Mouse (Mus musculus): Measurements from ENCODE around the gene Cox6b1. TPM values are rescaled to one million over a fixed set of nuclear protein-coding genes. Genes with fewer than 3 reads are reported as not detected.

Cox6b1 gene
- polyA plus RNA-seq, 1 experiment, result 5,485 TPM

GRCm38 (mm10) chr7:30618658-30619057 lies 7.3 kb downstream of the Cox6b1 start:
- H3K4me3 ChIP-seq (ENCODE audit: insufficient read depth, low read depth, low read length), result no peak overlapping the region
- no peaks in the 10 kb centered on the region; the same call in 1 of the 2 replicates for H3K4me1 ChIP-seq (ENCODE audit: control insufficient read depth, insufficient read depth, insufficient read length, low read length)
- no peak overlapping the region for H3K27ac ChIP-seq (replicated peaks; ENCODE audit: low read depth, low read length)

GRCm38 (mm10) chr7:30615049-30615760 lies 10.7 kb downstream of the Cox6b1 start:
- Histone ChIP-seq H3K4me3 (ENCODE audit: insufficient read depth, low read depth, low read length) (no peak overlapping the region), H3K4me1 (ENCODE audit: control insufficient read depth, insufficient read depth, insufficient read length, low read length) (no peaks in the 10 kb centered on the region), H3K27ac (replicated peaks; ENCODE audit: low read depth, low read length) (no peak overlapping the region)

- H3K4me3 ChIP-seq (ENCODE audit: insufficient read depth, low read depth, low read length), result no peak overlapping the region
- no peak overlapping the region for H3K27ac ChIP-seq (replicated peaks; ENCODE audit: low read depth, low read length)
- no peaks in the 10 kb centered on the region for H3K4me1 ChIP-seq (ENCODE audit: control insufficient read depth, insufficient read depth, insufficient read length, low read length)
Measured at GRCm38 (mm10) chr7:30614454-30614853, 11.5 kb downstream of the Cox6b1 start.

- Histone ChIP-seq H3K27ac (replicated peaks; ENCODE audit: low read depth, low read length) (no peak overlapping the region), H3K4me3 (ENCODE audit: insufficient read depth, low read depth, low read length) (no peak overlapping the region), H3K4me1 (ENCODE audit: control insufficient read depth, insufficient read depth, insufficient read length, low read length) (no peaks in the 10 kb centered on the region)
Measured at GRCm38 (mm10) chr7:30613529-30614112, 12.3 kb downstream of the Cox6b1 start.

- Histone ChIP-seq H3K27ac (replicated peaks; ENCODE audit: low read depth, low read length) (no peak within 1 kb of the TSS), H3K4me1 (ENCODE audit: control insufficient read depth, insufficient read depth, insufficient read length, low read length) (no peaks in the 10 kb centered on the region)
Measured at GRCm38 (mm10) chr7:30612654-30613402, 13.1 kb downstream of the Cox6b1 start, which contains the start of gene Upk1a. Upk1a (minus strand) TSS chr7:30612847.

GRCm38 (mm10) chr7:30610043-30610442 lies 15.9 kb downstream of the Cox6b1 start:
- Histone ChIP-seq H3K4me1 (ENCODE audit: control insufficient read depth, insufficient read depth, insufficient read length, low read length) (no peaks in the 10 kb centered on the region), H3K27ac (replicated peaks; ENCODE audit: low read depth, low read length) (no peak overlapping the region), H3K4me3 (ENCODE audit: insufficient read depth, low read depth, low read length) (no peak overlapping the region)

More at GRCm38 (mm10) chr7:30612654-30613402, 13.1 kb downstream of the Cox6b1 start, which contains the start of gene Upk1a:
- no peak within 1 kb of the TSS for H3K4me3 ChIP-seq (ENCODE audit: insufficient read depth, low read depth, low read length)

GRCm38 (mm10) chr7:30608476-30608875 lies 17.5 kb downstream of the Cox6b1 start:
- H3K4me3 ChIP-seq (ENCODE audit: insufficient read depth, low read depth, low read length), result no peak overlapping the region
- H3K4me1 ChIP-seq (ENCODE audit: control insufficient read depth, insufficient read depth, insufficient read length, low read length), result no peaks in the 10 kb centered on the region
- no peak overlapping the region for H3K27ac ChIP-seq (replicated peaks; ENCODE audit: low read depth, low read length)

GRCm38 (mm10) chr7:30607706-30608309 lies 18.1 kb downstream of the Cox6b1 start:
- Histone ChIP-seq H3K4me1 (ENCODE audit: control insufficient read depth, insufficient read depth, insufficient read length, low read length) (no peaks in the 10 kb centered on the region), H3K4me3 (ENCODE audit: insufficient read depth, low read depth, low read length) (no peak overlapping the region), H3K27ac (replicated peaks; ENCODE audit: low read depth, low read length) (no peak overlapping the region)

- no peak overlapping the region for H3K27ac ChIP-seq (replicated peaks; ENCODE audit: low read depth, low read length)
- no peak overlapping the region for H3K4me3 ChIP-seq (ENCODE audit: insufficient read depth, low read depth, low read length)
- H3K4me1 ChIP-seq (ENCODE audit: control insufficient read depth, insufficient read depth, insufficient read length, low read length), result no peaks in the 10 kb centered on the region
Measured at GRCm38 (mm10) chr7:30604944-30605343, 21.0 kb downstream of the Cox6b1 start.

- Histone ChIP-seq H3K4me3 (ENCODE audit: insufficient read depth, low read depth, low read length) (no peak overlapping the region), H3K27ac (replicated peaks; ENCODE audit: low read depth, low read length) (no peak overlapping the region), H3K4me1 (ENCODE audit: control insufficient read depth, insufficient read depth, insufficient read length, low read length) (no peaks in the 10 kb centered on the region)
Measured at GRCm38 (mm10) chr7:30604424-30604823, 21.5 kb downstream of the Cox6b1 start.

GRCm38 (mm10) chr7:30602583-30602982 lies 23.4 kb downstream of the Cox6b1 start:
- H3K4me3 ChIP-seq (ENCODE audit: insufficient read depth, low read depth, low read length), result no peak overlapping the region
- H3K4me1 ChIP-seq (ENCODE audit: control insufficient read depth, insufficient read depth, insufficient read length, low read length), result no peaks in the 10 kb centered on the region
- no peak overlapping the region for H3K27ac ChIP-seq (replicated peaks; ENCODE audit: low read depth, low read length)

- no peak overlapping the region for H3K27ac ChIP-seq (replicated peaks; ENCODE audit: low read depth, low read length)
- H3K4me3 ChIP-seq (ENCODE audit: insufficient read depth, low read depth, low read length), result no peak overlapping the region
- H3K4me1 ChIP-seq (ENCODE audit: control insufficient read depth, insufficient read depth, insufficient read length, low read length), result no peaks in the 10 kb centered on the region
Measured at GRCm38 (mm10) chr7:30600651-30601050, 25.3 kb downstream of the Cox6b1 start.

- Histone ChIP-seq H3K27ac (replicated peaks; ENCODE audit: low read depth, low read length) (no peak overlapping the region), H3K4me3 (ENCODE audit: insufficient read depth, low read depth, low read length) (no peak overlapping the region), H3K4me1 (ENCODE audit: control insufficient read depth, insufficient read depth, insufficient read length, low read length) (no peaks in the 10 kb centered on the region)
Measured at GRCm38 (mm10) chr7:30599933-30600353, 26.0 kb downstream of the Cox6b1 start.

GRCm38 (mm10) chr7:30598786-30599185 lies 27.2 kb downstream of the Cox6b1 start, which contains the start of gene Zbtb32:
Zbtb32 (minus strand) TSS chr7:30598909.
- H3K4me3 ChIP-seq (ENCODE audit: insufficient read depth, low read depth, low read length), result no peak within 1 kb of the TSS
- no peaks in the 10 kb centered on the region for H3K4me1 ChIP-seq (ENCODE audit: control insufficient read depth, insufficient read depth, insufficient read length, low read length)
- no peak within 1 kb of the TSS for H3K27ac ChIP-seq (replicated peaks; ENCODE audit: low read depth, low read length)

GRCm38 (mm10) chr7:30596811-30597210 lies 29.1 kb downstream of the Cox6b1 start:
- H3K4me3 ChIP-seq (ENCODE audit: insufficient read depth, low read depth, low read length), result no peak overlapping the region
- no peak overlapping the region for H3K27ac ChIP-seq (replicated peaks; ENCODE audit: low read depth, low read length)
- no peaks in the 10 kb centered on the region for H3K4me1 ChIP-seq (ENCODE audit: control insufficient read depth, insufficient read depth, insufficient read length, low read length)

All from brown adipose tissue, adult 24 weeks (tissue).